Mouse (Mus musculus): ENCODE measurements around the gene Cbl. TPM values are rescaled to one million over a fixed set of nuclear protein-coding genes. Genes with fewer than 3 reads are reported as not detected.

The Cbl gene
- total RNA-seq (2021): 10 to 100 TPM; 51.1 to 56.3 TPM
- long read RNA-seq, experiment 1, partial matches to known transcripts: 1 of 2 reads
- long read RNA-seq, experiment 1, other reads (novel, unspliced or antisense): 1 of 2 reads
- long read RNA-seq, experiment 2, partial matches to known transcripts: 0 of 2 reads
- long read RNA-seq, experiment 2, other reads (novel, unspliced or antisense): 2 of 2 reads

DNA sequence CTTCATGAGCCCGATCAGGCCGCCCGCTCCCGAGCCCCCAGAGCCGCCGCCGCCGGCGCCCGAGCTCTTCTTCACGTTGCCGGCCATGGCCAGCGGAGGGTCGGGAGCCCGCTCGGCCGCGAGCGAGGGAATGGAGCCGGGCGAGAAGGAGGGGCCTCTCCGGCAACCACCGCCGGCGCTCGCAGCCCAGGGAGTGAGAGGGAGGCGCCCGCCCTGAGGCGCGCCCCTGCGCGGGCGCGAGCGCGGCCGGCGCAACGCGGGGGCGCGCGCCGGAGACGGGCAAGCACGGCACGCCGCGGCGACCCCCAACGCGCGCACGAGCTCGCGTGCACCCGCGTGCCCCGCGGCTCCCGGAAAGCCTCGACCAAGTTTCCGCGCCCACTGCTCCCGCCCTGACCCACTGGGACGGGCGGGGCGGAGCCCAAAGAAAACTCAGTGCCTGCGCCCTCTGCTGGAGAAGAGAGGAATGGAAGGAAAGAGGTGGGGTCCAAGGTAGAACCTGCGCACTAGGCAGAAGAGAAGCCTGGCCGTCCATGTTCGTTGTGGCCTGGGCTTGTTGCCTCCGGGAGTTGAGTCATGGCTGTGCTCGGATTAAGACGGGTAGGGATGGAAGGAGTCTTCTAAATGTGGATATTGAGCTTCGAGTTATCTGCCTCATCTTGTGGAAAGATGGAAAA, at the start of gene Cbl:
Gene Cbl (minus strand): TSS at position 248 of the 677 bp plus-strand sequence.
- DNase-seq (ENCODE audit: low spot score in 2 of 2): peak; percentile 99 to 100

DNA sequence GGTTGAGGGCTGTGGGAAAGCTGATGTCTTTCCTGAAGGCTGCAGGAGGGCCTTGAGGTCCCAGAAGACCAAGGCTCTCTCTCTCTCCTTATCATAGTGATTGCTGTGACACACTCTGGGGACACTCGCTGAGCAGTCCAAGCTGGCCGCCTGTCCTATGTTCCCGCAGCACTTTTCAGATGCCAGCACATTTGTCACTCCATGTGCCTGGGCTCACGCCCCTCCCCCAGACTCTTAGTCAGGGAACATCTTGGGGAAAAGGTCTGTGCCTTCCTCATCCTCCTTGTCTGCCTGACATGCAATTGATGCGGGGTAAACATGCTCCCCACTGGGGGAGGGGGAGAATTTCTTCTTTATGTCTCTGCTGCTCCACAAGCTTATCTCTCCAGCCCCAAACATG, 49.3 kb upstream of the Cbl start:
- no peak for DNase-seq (ENCODE audit: low spot score in 2 of 2)

DNA sequence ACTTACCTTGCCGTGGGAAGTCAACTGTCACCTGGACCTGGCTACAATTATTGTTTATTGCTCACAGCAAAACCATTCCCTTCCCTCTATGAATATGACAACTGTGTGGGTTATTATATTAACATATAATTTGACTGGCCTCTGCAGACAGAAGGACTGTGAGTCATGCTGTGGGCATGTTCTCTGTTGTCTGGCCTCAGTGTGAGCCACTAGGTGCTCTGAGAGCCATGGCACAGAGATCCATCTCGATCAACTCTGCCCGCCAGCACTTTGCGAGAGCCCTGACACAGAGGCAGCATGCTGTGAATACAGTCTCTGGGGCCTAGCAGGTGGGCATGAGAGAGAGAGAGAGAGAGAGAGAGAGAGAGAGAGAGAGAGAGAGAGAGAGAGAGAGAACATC, 36.1 kb upstream of the Cbl start:
- DNase-seq (ENCODE audit: low spot score in 2 of 2): no peak

DNA sequence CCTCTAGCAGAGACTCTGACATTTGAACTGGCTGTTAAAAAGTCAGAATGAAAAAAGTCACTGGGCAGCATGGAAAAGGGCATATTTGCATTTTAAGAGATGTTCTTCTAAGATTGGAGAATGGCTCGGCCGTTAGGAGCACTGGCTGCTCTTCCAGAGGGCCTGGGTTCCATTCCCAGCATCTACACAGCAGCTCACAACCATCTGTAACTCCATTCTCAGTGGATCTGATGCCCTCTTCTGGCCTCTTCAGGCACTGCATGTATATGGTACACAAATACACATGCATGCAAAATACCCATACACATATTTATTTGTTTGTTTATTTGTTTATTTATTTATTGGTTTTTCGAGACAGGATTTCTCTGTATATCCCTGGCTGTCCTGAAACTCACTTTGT, 35.2 kb upstream of the Cbl start:
- no peak for DNase-seq (ENCODE audit: low spot score in 2 of 2)

DNA sequence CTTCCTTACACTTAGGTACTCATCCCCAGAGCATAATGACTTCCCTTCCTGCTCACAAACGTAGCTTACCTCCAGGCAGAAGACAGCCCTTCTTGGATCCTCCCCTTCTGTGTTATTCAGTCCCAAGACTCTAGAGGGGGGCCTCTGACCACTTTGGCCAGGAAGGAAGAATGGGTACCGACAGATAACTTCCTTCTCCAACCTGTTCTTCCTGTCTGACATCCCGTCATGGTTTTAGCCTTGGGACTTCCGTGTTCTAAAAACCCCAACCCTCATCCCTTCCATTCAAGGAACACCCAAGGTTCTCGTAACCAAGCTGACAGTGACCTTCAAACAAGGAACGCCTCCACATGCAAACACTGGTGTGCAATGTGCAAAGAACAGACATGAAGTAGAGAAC, 34.6 kb upstream of the Cbl start, which contains the start of gene Nlrx1:
Gene Nlrx1 (minus strand): TSS at position 168 of the 400 bp plus-strand sequence.
- no peak for DNase-seq (ENCODE audit: low spot score in 2 of 2)

DNA sequence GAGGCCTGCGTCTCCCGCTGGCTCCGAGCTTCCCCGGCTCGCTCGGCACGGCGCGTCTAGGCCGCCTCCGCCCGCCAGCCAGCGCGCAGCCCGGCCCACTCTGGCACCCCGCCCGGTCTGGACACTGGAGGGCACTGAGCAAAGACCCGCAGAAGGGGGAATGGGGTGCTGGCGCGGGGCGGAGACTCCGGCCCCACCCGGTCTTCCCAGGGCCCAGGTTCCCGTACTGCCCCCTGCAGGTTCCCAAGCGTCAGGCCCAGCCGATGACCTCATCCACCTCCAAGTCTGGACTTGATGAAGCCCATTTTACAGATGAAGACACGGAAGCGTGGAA, 34.1 kb upstream of the Cbl start:
- DNase-seq (ENCODE audit: low spot score in 2 of 2): peak; percentile 81

DNA sequence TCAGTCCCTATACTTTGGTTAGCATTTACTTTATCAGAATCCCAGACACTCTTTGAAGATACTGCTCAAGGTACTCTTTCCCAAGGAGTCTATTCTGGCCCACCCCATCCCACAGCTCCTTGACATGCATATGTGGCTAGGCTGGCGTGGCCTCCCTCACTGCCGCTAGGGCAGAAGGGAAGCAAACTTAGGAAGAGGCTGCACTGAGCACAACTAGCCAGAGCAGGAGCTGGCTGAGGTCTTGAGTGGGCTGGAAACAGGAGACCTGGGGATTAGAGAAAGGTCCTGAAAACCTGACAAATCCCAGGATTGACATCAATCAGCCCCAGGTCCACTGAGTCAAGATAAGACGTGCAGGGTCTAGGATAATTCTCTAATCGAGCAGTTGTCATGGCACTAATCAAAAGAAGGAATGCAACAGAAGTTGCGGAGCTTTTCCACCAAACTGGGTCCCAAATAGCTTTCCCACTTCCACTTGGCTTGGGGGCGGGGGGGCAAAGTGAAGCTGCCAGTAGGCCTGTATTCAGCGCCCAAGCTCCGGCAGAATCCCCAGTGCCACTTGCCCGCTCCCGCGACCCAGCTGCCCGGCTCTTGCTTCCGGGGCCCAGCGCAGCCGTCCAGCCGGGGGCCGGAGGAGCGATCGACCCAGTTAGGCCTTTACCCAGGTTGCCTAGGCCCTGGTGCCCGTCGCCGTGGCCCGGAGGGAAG, 33.6 kb upstream of the Cbl start:
- DNase-seq (ENCODE audit: low spot score in 2 of 2): no peak

DNA sequence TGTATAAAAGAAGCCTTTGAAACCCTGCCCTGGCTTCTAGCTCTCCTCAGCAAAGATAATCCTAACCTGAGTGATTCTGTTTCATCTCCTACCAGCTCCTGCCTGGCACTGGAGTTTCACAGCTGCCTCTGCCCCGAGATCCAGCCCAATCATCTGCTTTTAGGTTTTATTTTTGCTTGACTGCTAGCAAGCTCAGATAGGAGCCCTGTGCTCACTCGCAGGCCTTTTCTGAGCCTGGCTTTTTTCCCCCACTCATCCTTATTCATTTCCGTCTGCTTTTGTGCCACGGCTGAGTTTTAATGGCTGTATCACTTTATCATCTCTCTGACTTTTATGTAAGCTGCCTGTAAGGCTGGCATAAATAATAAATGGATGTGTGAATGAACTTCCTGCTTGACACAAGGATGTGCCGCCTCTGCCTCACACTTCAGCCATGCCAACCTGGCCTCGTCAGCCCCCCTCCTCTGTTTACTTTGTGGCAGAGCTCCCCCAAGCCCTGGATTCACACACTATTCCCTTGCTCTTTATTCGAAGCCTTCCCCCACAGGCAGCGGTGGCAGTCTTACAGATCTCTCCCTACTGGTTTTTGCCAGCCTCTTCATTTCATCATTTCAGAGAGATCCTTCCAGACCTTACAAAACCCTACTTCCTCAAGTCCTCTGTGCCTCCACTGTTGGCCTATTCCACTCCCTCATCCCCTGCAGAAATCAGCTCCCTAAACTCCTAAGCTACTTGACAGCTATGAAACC, 32.8 kb upstream of the Cbl start:
- peak; percentile 35 to 49 for DNase-seq (ENCODE audit: low spot score in 2 of 2)

DNA sequence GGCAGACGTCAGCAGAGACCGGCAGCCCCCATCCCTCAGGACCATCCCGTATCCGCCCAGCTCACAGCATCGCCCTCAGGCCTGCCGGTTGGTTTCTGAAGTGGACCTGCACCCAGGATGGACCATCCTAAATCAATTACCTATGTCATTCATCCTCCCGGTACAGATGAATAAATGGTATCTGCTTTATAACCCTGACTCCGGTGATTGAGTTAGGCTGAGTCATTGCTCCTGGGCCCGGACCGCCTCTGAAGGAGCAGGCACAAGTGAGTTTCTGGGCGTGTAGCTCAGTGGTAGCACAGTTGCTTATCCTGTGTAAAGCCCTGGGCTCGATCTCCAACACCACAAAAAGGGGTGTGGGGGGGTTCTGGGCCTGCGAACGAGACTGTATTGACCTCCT, 27.5 kb upstream of the Cbl start:
- DNase-seq (ENCODE audit: low spot score in 2 of 2): no peak

DNA sequence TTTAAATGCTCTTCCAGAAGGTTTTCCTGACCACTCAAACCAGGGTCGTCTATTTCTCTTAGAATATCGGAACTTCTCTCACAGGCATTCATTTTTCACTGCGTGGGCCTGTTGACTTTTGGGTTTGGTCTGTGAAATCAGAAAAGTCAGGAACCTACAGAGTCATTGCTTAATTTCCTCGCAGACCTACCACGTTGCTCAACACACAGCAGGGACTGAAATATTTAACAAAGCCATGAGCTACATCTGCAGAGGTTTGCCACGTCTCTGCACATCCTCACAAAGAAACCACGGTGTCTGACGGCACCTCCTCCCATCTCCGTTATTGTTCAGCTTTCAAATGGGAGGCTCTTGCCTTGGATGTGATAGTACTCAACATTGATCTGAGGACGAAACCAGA, 25.2 kb upstream of the Cbl start:
- DNase-seq (ENCODE audit: low spot score in 2 of 2): no peak

DNA sequence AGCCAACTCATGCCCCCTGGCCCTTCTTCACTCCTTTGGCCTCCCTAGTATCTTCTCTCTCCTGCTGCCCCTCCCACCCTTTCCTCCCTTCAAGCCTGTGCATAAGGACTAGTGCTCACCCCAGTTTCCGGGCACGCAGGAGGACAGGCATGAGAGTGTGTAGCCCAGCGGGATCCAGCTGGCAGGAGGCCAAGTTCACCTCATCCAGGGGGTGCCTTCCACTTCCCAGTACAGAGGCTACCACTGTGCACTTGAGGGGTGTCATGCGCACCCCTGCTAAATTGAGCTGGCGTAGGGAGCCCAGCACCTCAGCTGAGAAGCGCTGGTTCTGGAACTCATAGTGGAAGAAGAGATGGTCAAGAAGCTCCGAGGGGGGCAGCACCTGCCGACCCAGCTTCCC, 22.4 kb upstream of the Cbl start:
- DNase-seq (ENCODE audit: low spot score in 2 of 2): no peak

DNA sequence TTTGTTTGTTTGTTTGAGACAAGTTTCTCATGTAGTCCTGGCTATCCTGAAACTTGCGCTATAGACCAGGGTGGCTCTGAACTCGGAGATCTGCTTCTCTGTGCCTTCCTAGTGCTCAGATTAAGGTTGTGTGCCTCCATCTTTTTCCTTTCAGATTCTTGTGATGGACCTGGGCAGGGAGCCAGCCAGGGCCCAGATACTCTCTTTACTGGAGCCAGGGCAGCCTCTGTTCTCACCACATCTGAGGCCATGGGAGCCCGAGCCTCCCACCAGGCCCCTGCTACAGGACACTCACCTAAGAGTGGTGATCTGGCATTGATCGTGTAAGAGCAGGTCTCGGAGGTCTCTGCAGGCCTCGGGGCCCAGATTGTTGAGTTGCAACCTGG, 21.3 kb upstream of the Cbl start:
- no peak for DNase-seq (ENCODE audit: low spot score in 2 of 2)

DNA sequence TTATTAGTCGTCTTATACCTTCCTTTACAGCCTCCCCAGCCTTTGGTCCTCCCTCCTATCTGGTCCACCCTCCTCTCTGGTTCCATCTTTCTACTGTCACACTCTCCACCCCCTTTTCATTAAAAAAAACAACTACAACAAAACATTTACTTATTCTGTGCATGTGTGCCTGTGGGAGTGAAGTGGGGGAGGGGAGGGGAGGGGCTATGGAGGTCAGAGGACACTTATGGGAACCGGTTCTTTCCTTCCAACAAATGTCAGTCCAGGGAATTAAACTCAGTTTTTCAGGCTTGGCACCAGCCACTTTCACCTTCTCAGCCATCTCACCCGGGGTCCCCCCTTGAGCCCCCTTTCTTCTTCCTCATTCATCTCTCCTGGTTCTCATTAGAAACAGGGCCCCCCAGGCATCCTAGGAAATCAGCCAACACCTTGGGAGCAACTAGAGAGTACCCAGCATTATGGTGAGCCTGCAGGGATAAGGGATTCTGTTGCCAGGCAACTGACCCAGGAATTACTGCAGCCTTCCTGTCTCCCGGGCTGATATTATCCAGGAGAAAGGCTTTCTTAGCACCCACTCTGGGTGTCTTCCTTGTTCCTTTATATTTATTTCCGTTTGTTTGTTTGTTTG, 20.8 kb upstream of the Cbl start:
- DNase-seq (ENCODE audit: low spot score in 2 of 2): no peak

DNA sequence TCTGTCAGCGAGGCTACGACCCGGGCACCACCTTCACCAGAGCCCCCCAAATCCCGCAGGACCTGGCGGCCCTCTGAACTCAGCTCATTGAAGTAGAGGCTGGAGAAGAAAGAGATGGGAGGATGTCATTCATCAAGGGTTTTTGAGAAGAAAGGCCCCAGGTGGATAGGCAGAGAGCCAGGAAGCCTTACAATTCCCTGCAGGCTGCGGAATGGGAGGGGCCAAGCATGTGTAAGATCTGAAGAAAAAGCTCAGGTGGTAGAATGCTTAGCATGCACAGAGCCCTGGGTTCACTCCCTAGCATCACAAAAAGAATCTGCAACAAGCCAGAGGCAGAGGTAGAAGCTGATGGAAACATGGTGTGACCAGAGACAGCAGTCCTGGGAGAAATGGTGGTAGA, 19.6 kb upstream of the Cbl start:
- DNase-seq (ENCODE audit: low spot score in 2 of 2): no peak

DNA sequence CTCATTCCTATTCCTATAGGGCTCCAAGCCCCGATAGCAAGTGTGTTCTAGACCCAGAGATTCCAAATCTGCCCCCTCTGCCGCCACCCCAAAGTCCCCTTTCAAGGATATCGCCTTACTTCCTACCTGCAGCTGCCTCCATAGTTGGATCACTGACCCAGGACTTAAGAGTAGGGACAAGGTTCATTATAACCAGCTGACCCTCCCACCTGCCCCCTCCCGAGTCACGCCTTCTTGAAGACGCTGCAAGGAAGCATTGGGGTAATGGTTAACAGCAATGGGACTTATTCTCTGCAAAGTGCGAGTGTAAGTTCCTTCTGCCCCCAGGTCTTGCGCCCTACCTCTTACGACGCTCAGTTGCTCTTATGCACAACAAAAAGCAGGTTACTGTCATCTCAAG, 17.5 kb upstream of the Cbl start, which contains the start of gene Pdzd3:
Gene Pdzd3 (minus strand): TSS at position 158 of the 400 bp plus-strand sequence.
- DNase-seq (ENCODE audit: low spot score in 2 of 2): no peak

DNA sequence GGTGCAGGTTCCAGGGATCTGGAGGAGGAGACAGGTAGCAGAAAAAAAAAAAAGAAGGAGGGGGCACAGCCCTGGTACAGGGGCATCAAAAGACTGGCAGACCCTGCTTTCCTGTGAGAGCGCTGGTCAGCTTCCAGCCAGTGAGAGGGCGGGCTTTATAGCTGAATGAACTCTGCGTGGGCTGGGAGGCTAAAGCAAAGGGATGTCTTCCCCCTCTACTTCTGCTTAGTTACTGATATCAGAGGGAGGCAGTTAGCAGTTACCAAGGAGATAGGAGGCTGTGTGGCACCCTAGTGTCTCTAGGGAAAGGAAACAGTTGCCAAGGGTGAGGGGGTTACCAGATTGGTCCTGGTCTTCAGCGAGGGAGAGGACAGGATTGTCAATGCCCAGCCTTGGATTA, 16.6 kb upstream of the Cbl start:
- no peak for DNase-seq (ENCODE audit: low spot score in 2 of 2)

DNA sequence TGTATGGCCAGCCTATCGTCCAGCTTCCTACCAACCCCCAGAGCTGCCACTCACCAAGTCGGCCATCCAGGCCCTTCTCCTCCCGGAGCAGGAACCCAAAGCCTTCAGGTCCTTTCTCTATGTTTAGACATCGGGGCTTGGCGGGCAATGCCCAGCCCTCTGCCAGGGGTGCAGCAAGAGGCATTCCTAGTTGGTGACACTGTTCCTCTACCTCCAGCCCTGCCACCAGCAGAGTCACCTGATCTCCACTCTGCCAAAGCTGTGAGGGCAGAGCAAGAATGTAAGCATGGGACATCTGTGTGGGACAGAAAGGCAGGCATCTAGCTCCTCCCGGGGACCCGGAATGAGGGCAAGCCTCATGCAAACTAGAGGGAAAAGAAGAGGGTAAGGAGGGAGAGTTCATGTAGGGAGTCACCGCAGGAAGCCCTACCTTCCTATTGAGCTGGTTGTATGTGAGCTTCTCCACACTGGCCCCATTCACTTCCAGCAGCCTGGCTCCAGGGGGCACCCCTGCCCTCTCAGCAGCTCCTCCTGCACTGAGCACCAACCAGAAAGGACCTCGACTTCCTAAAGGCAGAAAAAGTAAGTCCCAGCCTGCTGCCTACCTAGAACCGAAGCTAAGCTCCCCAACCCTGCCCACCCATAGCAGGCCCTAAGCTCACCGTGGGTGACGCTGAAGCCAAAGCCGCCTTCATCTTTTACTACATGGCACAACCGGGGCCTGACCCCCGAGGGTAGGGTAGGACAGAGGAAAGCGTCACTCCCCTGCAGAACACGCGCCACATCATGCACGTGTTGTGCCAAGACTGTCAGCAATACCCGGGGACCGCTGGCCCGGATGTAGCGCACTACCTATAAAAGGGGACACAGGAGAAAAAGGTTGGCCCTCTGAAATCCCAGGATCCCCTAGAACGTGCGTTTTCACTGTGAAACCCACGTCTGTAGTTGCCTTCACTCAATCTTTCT, 15.6 kb upstream of the Cbl start:
- DNase-seq (ENCODE audit: low spot score in 2 of 2): peak; percentile 60 to 72

DNA sequence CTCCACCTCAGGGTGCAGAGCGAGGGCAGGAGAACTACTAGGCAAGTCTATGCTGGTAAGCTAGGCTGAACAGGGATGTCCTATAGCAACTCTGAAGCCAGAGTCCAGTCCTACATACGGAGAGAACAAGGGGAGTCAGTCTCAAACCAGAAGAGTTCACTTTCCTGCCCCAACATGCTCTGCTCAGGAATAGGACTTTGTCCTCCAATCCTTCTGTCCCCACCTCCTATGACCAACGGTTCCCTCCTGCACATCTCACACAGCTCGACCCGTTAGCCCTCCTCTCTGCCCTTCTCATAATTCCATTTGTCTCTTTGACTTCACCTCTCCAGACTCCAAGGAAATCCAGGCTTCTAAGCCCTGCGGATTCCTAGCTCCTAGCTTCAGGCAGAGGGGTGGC, 14.1 kb upstream of the Cbl start:
- DNase-seq (ENCODE audit: low spot score in 2 of 2): no peak

DNA sequence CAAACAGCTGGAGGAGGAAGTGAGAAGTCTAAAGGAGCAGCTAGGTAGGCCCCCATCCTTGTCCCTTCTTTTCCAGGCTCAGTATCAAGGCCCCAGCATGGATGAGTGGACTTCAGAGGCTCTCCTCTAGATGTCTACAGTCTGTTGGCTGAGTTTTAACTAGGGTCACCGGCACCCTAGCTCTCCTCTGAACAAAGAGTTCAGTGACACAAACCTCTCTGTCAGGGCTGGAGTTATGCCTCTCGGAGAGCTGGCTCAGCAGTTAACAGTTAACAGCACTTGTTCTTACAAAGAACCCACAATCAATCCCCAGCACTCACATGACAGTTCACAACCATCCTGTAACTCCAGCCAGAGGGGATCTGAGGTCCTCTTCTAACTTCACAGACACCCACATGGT, 9.8 kb upstream of the Cbl start:
- DNase-seq (ENCODE audit: low spot score in 2 of 2): no peak

DNA sequence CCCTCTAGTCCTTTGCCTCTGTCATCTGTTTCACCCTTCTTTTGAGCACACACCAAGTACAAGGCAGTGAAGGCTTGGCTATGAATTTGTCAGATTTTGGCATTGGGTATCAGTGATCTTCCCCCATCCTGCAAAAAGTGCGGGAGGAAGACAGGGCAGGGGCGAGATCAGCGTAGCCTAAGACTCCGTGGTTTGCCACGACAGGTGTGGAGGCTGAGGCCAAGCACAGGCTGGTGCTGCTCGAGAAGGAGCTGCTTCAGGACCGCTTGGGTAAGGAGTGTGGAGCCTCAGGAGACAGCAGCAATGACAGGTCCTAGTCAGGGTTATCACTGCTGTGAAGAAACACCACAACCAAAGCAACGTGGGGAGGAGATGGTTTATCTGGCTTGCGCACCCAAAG, 7.6 kb upstream of the Cbl start:
- no peak for DNase-seq (ENCODE audit: low spot score in 2 of 2)
